Mouse (Mus musculus) bone marrow macrophage, adult 2 months (primary cell): ENCODE measurements around the gene Phkg2. TPM values are rescaled to one million over a fixed set of nuclear protein-coding genes. Genes with fewer than 3 reads are reported as not detected.

Experiments used
- H3K27ac ChIP-seq: 2 replicates; pipeline ENCODE4 v1.5.1; 2012; ENCODE audit warnings: low read depth, low read length; ENCODE audit not compliant: insufficient read depth
- H3K4me1 ChIP-seq: 2 replicates; pipeline ENCODE4 v1.6.1; 2012; ENCODE audit warnings: low read length; ENCODE audit not compliant: control insufficient read depth, insufficient read depth
- H3K4me3 ChIP-seq: 2 replicates; pipeline ENCODE4 v1.5.1; 2012; ENCODE audit warnings: mild to moderate bottlenecking, low read length, moderate library complexity; ENCODE audit not compliant: insufficient read depth
- CTCF ChIP-seq: IDR thresholded peaks from 2 replicates; pipeline ENCODE4 v1.5.1; 2012; ENCODE audit warnings: low read depth, mild to moderate bottlenecking, low read length, moderate library complexity
- POLR2A ChIP-seq: IDR thresholded peaks from 2 replicates; pipeline ENCODE4 v1.6.1; 2012; ENCODE audit warnings: mild to moderate bottlenecking, low read depth, low read length, borderline replicate concordance
- polyA plus RNA-seq: library from polyadenylated mRNA; stranded (reverse); fragments of >200 nt; gene quantifications from 2 replicates; pipeline ENCODE4 v1.2.4, GENCODE M21; 2012; ENCODE audit not compliant: missing spikeins, insufficient read depth, insufficient read length

Phkg2 gene
- polyA plus RNA-seq, 1 experiment: 68.4 TPM

- no peak for TF ChIP-seq CTCF
- no peak for TF ChIP-seq POLR2A
- Histone ChIP-seq H3K4me3 (no peak overlapping the region), H3K4me1 (peaks cover 9% of the 10 kb centered on the region), H3K27ac (no peak overlapping the region)
Observed at GRCm38 (mm10) chr7:127585031-127585430, 11.9 kb downstream of the Phkg2 start.

GRCm38 (mm10) chr7:127586149-127586548 lies 13.0 kb downstream of the Phkg2 start:
- Histone ChIP-seq H3K4me1 (peaks cover 9% of the 10 kb centered on the region), H3K27ac (no peak overlapping the region), H3K4me3 (no peak overlapping the region)
- TF ChIP-seq CTCF (no peak), POLR2A (no peak)

GRCm38 (mm10) chr7:127587196-127587595 lies 14.1 kb downstream of the Phkg2 start:
- Histone ChIP-seq H3K27ac (no peak overlapping the region), H3K4me3 (peak overlapping the region; percentile 65), H3K4me1 (peaks cover 9% of the 10 kb centered on the region)
- no peak for TF ChIP-seq CTCF
- TF ChIP-seq POLR2A: no peak

- TF ChIP-seq CTCF: no peak
- TF ChIP-seq POLR2A: no peak
- peaks cover 9% of the 10 kb centered on the region for H3K4me1 ChIP-seq
- peak within 1 kb of the TSS; percentile 97 for H3K4me3 ChIP-seq
- peak within 1 kb of the TSS; percentile 56 for H3K27ac ChIP-seq
Observed at GRCm38 (mm10) chr7:127588011-127588871, 15.1 kb downstream of the Phkg2 start, which contains the start of the genes Ccdc189 and Rnf40. Gene Ccdc189 (minus strand): TSS chr7:127588595. Gene Rnf40 (plus strand): TSS chr7:127588767.

- 0 out of 2 replicates have a peak overlapping the region, but pooled peaks have one; percentile 11 for H3K27ac ChIP-seq
- H3K4me3 ChIP-seq: peak overlapping the region; percentile 97
- H3K4me1 ChIP-seq: peaks cover 9% of the 10 kb centered on the region
- TF ChIP-seq POLR2A (no peak), CTCF (no peak)
Observed at GRCm38 (mm10) chr7:127588901-127589300, 15.8 kb downstream of the Phkg2 start.

- peak overlapping the region; percentile 97 for H3K4me3 ChIP-seq
- peaks cover 9% of the 10 kb centered on the region for H3K4me1 ChIP-seq
- no peak for TF ChIP-seq POLR2A
- H3K27ac ChIP-seq: no peak overlapping the region
Observed at GRCm38 (mm10) chr7:127589637-127590036, 16.5 kb downstream of the Phkg2 start.

- H3K4me3 ChIP-seq: no peak overlapping the region
- no peak overlapping the region for H3K27ac ChIP-seq
- TF ChIP-seq POLR2A (no peak), CTCF (no peak)
- H3K4me1 ChIP-seq: peaks cover 9% of the 10 kb centered on the region
Observed at GRCm38 (mm10) chr7:127591108-127591507, 18.0 kb downstream of the Phkg2 start.

GRCm38 (mm10) chr7:127592575-127592974 lies 19.4 kb downstream of the Phkg2 start:
- Histone ChIP-seq H3K4me1 (peaks cover 5% of the 10 kb centered on the region), H3K4me3 (no peak overlapping the region), H3K27ac (no peak overlapping the region)
- TF ChIP-seq POLR2A (no peak), CTCF (no peak)

- TF ChIP-seq POLR2A (no peak), CTCF (no peak)
- H3K27ac ChIP-seq: no peak overlapping the region
- no peak overlapping the region for H3K4me3 ChIP-seq
- no peaks in the 10 kb centered on the region for H3K4me1 ChIP-seq
Observed at GRCm38 (mm10) chr7:127596747-127597146, 23.6 kb downstream of the Phkg2 start.

- Histone ChIP-seq H3K27ac (no peak overlapping the region), H3K4me1 (peaks cover 6% of the 10 kb centered on the region; the same call in 1 of the 2 replicates), H3K4me3 (no peak overlapping the region)
- no peak for TF ChIP-seq CTCF
- TF ChIP-seq POLR2A: no peak
Observed at GRCm38 (mm10) chr7:127600612-127601011, 27.5 kb downstream of the Phkg2 start.

- peaks cover 6% of the 10 kb centered on the region; the same call in 1 of the 2 replicates for H3K4me1 ChIP-seq
- TF ChIP-seq CTCF: no peak
- TF ChIP-seq POLR2A: no peak
- no peak overlapping the region for H3K4me3 ChIP-seq
- no peak overlapping the region for H3K27ac ChIP-seq
Observed at GRCm38 (mm10) chr7:127601735-127602134, 28.6 kb downstream of the Phkg2 start.
